Mouse (Mus musculus): Measurements from ENCODE around the gene Il12rb1. TPM values are rescaled to one million over a fixed set of nuclear protein-coding genes. Genes with fewer than 3 reads are reported as not detected.
A peak's percentile ranks its signal among the peaks of the same experiment; 100 is the strongest.

Il12rb1 gene
- polyA plus RNA-seq, 1 experiment from 2014 or later, result 0.16 TPM

- 0 out of 2 replicates have a peak, but pooled peaks cover 10% of the 10 kb centered on the region for H3K27me3 ChIP-seq (replicated peaks; ENCODE audit: insufficient read depth, low read length)
- H3K36me3 ChIP-seq (ENCODE audit: insufficient read depth, low read length), result no peaks in the 10 kb centered on the region
- H3K9me3 ChIP-seq (ENCODE audit: low read length), result no peaks in the 10 kb centered on the region
- 51% methylated on average over 4 of the region's 4 CpGs for WGBS
- H3K4me3 ChIP-seq (ENCODE audit: low read depth, low read length), result no peak overlapping the region
- peak; percentile 50 for DNase-seq (ENCODE audit: low spot score)
- H3K4me2 ChIP-seq (replicated peaks; ENCODE audit: low read depth, low read length), result no peak overlapping the region
- TF ChIP-seq EP300 (IDR thresholded peaks at IDR 0.05), result no peak
- no peak for TF ChIP-seq CTCF (IDR thresholded peaks at IDR 0.05)
- ATAC-seq, result no peak
- H3K9ac ChIP-seq (replicated peaks; ENCODE audit: low read depth), result no peak overlapping the region
- H3K27ac ChIP-seq (ENCODE audit: low read length), result no peak overlapping the region
- H3K4me1 ChIP-seq (ENCODE audit: insufficient read depth, low read depth, low read length), result peaks cover 3% of the 10 kb centered on the region; the same call in 1 of the 2 replicates
These were observed 1.7 kb upstream of the Il12rb1 start for GRCm38 (mm10) chr8:70806541-70806940.

GRCm38 (mm10) chr8:70807304-70807703 is 945 bp upstream of the Il12rb1 start:
- no peak for ATAC-seq
- WGBS, result 46% methylated on average over 1 of the region's 1 CpGs
- H3K27me3 ChIP-seq (replicated peaks; ENCODE audit: insufficient read depth, low read length), result 0 out of 2 replicates have a peak, but pooled peaks cover 10% of the 10 kb centered on the region

GRCm38 (mm10) chr8:70808955-70809701 is 879 bp downstream of the Il12rb1 start:
- no peak overlapping the region for H3K27ac ChIP-seq (ENCODE audit: low read length)
- no peak overlapping the region for H3K4me3 ChIP-seq (ENCODE audit: low read depth, low read length)
- H3K4me1 ChIP-seq (ENCODE audit: insufficient read depth, low read depth, low read length), result no peaks in the 10 kb centered on the region; the same call in 1 of the 2 replicates
- DNase-seq (ENCODE audit: low spot score), result no peak
- TF ChIP-seq CTCF (IDR thresholded peaks at IDR 0.05) (no peak), EP300 (IDR thresholded peaks at IDR 0.05) (no peak)
- no peak overlapping the region for H3K9ac ChIP-seq (replicated peaks; ENCODE audit: low read depth)
- no peaks in the 10 kb centered on the region for H3K27me3 ChIP-seq (replicated peaks; ENCODE audit: insufficient read depth, low read length)
- no peaks in the 10 kb centered on the region for H3K36me3 ChIP-seq (ENCODE audit: insufficient read depth, low read length)
- no peaks in the 10 kb centered on the region for H3K9me3 ChIP-seq (ENCODE audit: low read length)
- WGBS, result 72% methylated on average over 8 of the region's 8 CpGs
- no peak overlapping the region for H3K4me2 ChIP-seq (replicated peaks; ENCODE audit: low read depth, low read length)
- no peak for ATAC-seq

More at GRCm38 (mm10) chr8:70807304-70807703, 945 bp upstream of the Il12rb1 start:
- TF ChIP-seq CTCF (IDR thresholded peaks at IDR 0.05) (no peak), EP300 (IDR thresholded peaks at IDR 0.05) (no peak)
- Histone ChIP-seq H3K9me3 (ENCODE audit: low read length) (no peaks in the 10 kb centered on the region), H3K36me3 (ENCODE audit: insufficient read depth, low read length) (no peaks in the 10 kb centered on the region), H3K9ac (replicated peaks; ENCODE audit: low read depth) (no peak overlapping the region), H3K4me2 (replicated peaks; ENCODE audit: low read depth, low read length) (no peak overlapping the region), H3K4me1 (ENCODE audit: insufficient read depth, low read depth, low read length) (peaks cover 3% of the 10 kb centered on the region; the same call in 1 of the 2 replicates), H3K4me3 (ENCODE audit: low read depth, low read length) (no peak overlapping the region), H3K27ac (ENCODE audit: low read length) (no peak overlapping the region)
- no peak for DNase-seq (ENCODE audit: low spot score)

- WGBS, result 63% methylated on average over 20 of the region's 20 CpGs
- H3K4me2 ChIP-seq (replicated peaks; ENCODE audit: low read depth, low read length), result no peak overlapping the region
- H3K9me3 ChIP-seq (ENCODE audit: low read length), result no peaks in the 10 kb centered on the region
- H3K4me3 ChIP-seq (ENCODE audit: low read depth, low read length), result no peak overlapping the region
- peak; percentile 25; the same call in 1 of the 2 replicates for ATAC-seq
- H3K27ac ChIP-seq (ENCODE audit: low read length), result no peak overlapping the region
- no peak for DNase-seq (ENCODE audit: low spot score)
- TF ChIP-seq CTCF (IDR thresholded peaks at IDR 0.05), result no peak
- no peak for TF ChIP-seq EP300 (IDR thresholded peaks at IDR 0.05)
- H3K4me1 ChIP-seq (ENCODE audit: insufficient read depth, low read depth, low read length), result no peaks in the 10 kb centered on the region
- H3K36me3 ChIP-seq (ENCODE audit: insufficient read depth, low read length), result no peaks in the 10 kb centered on the region
- no peaks in the 10 kb centered on the region for H3K27me3 ChIP-seq (replicated peaks; ENCODE audit: insufficient read depth, low read length)
- no peak overlapping the region for H3K9ac ChIP-seq (replicated peaks; ENCODE audit: low read depth)
These were observed 2.9 kb downstream of the Il12rb1 start for GRCm38 (mm10) chr8:70810962-70811680.

GRCm38 (mm10) chr8:70812055-70812454 is 3.8 kb downstream of the Il12rb1 start:
- H3K4me3 ChIP-seq (ENCODE audit: low read depth, low read length), result no peak overlapping the region
- no peaks in the 10 kb centered on the region for H3K4me1 ChIP-seq (ENCODE audit: insufficient read depth, low read depth, low read length)
- DNase-seq (ENCODE audit: low spot score) (no peak), ATAC-seq (no peak)
- no peaks in the 10 kb centered on the region for H3K36me3 ChIP-seq (ENCODE audit: insufficient read depth, low read length)
- TF ChIP-seq EP300 (IDR thresholded peaks at IDR 0.05), result no peak
- TF ChIP-seq CTCF (IDR thresholded peaks at IDR 0.05), result no peak
- WGBS, result 43% methylated on average over 4 of the region's 4 CpGs
- H3K27me3 ChIP-seq (replicated peaks; ENCODE audit: insufficient read depth, low read length), result no peaks in the 10 kb centered on the region
- no peak overlapping the region for H3K4me2 ChIP-seq (replicated peaks; ENCODE audit: low read depth, low read length)
- H3K9me3 ChIP-seq (ENCODE audit: low read length), result no peaks in the 10 kb centered on the region
- no peak overlapping the region for H3K9ac ChIP-seq (replicated peaks; ENCODE audit: low read depth)
- no peak overlapping the region for H3K27ac ChIP-seq (ENCODE audit: low read length)

- no peaks in the 10 kb centered on the region for H3K27me3 ChIP-seq (replicated peaks; ENCODE audit: insufficient read depth, low read length)
- ATAC-seq, result no peak
These were observed 4.6 kb downstream of the Il12rb1 start for GRCm38 (mm10) chr8:70812885-70813284.

More at GRCm38 (mm10) chr8:70812885-70813284, 4.6 kb downstream of the Il12rb1 start:
- no peaks in the 10 kb centered on the region for H3K9me3 ChIP-seq (ENCODE audit: low read length)
- H3K4me1 ChIP-seq (ENCODE audit: insufficient read depth, low read depth, low read length), result no peaks in the 10 kb centered on the region
- H3K36me3 ChIP-seq (ENCODE audit: insufficient read depth, low read length), result no peaks in the 10 kb centered on the region
- WGBS, result 40% methylated on average over 4 of the region's 4 CpGs
- no peak overlapping the region for H3K9ac ChIP-seq (replicated peaks; ENCODE audit: low read depth)
- TF ChIP-seq CTCF (IDR thresholded peaks at IDR 0.05) (no peak), EP300 (IDR thresholded peaks at IDR 0.05) (no peak)
- no peak overlapping the region for H3K4me2 ChIP-seq (replicated peaks; ENCODE audit: low read depth, low read length)
- H3K27ac ChIP-seq (ENCODE audit: low read length), result no peak overlapping the region
- no peak overlapping the region for H3K4me3 ChIP-seq (ENCODE audit: low read depth, low read length)
- no peak for DNase-seq (ENCODE audit: low spot score)

Measured in lung, postnatal 0 days (tissue).